Mouse (Mus musculus) liver, postnatal 0 days (tissue): ENCODE data around the gene Nr6a1.

ENCODE experiments used
- CTCF ChIP-seq: sonication (generic); IDR thresholded peaks from 2 replicates; pipeline ENCODE4 v1.5.1; 2016; ENCODE audit warnings: antibody characterized with exemption, low read depth
- EP300 ChIP-seq: IDR thresholded peaks from 2 replicates; pipeline ENCODE4 v1.6.1; 2016; ENCODE audit warnings: antibody characterized with exemption, low read depth, mild to moderate bottlenecking

DNA sequence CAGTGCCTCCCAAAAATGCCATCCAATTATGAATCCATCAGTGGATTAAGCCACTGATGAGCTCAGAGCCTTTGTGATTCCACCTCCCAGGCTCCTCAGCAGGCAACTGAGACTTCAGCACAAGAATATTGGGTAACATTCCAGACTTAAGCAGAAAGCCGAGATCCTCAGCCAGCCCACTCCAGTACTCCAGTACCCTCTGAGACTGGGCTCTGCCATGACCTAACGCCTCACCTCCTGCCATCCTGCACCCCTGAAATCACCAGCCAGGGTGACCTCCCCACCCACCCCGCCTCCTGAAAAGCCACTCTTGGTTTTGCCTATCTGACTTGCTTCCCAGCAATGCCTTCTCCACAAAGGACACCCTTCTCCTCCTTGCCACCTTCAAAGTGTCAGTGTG, 9.9 kb upstream of the Nr6a1 start:
- TF ChIP-seq CTCF, result no peak
- TF ChIP-seq EP300, result no peak
